Mouse (Mus musculus): ENCODE results near the gene Tmem179b. TPM values are rescaled to one million over a fixed set of nuclear protein-coding genes. Genes with fewer than 3 reads are reported as not detected.

Tmem179b gene
- polyA plus RNA-seq, 1 experiment from 2014 or later: 46.4 TPM

- H3K9ac ChIP-seq (ENCODE audit: low read depth, low read length): no peak overlapping the region
- H3K27me3 ChIP-seq (ENCODE audit: control insufficient read depth, insufficient read depth, low read length): no peaks in the 10 kb centered on the region
- no peak overlapping the region for H3K4me3 ChIP-seq (ENCODE audit: low read depth, low read length)
- DNase-seq (ENCODE audit: low spot score): no peak
- H3K27ac ChIP-seq (ENCODE audit: low read depth, low read length): no peak overlapping the region
- H3K9me3 ChIP-seq (ENCODE audit: control insufficient read depth, low read length): no peaks in the 10 kb centered on the region
- ATAC-seq (ENCODE audit: low FRiP score): no peak
- 95% methylated on average over 9 of the region's 9 CpGs for WGBS
- no peak overlapping the region for H3K4me2 ChIP-seq (replicated peaks; ENCODE audit: low read depth, low read length)
- no peaks in the 10 kb centered on the region for H3K4me1 ChIP-seq (replicated peaks; ENCODE audit: control insufficient read depth, insufficient read depth, low read length)
- peaks cover 42% of the 10 kb centered on the region for H3K36me3 ChIP-seq (ENCODE audit: control insufficient read depth, insufficient read depth, low read length)
Measured at GRCm38 (mm10) chr19:8765562-8765961, 8.7 kb downstream of the Tmem179b start.

- Histone ChIP-seq H3K4me2 (replicated peaks; ENCODE audit: low read depth, low read length) (no peak overlapping the region), H3K27ac (ENCODE audit: low read depth, low read length) (no peak overlapping the region), H3K9ac (ENCODE audit: low read depth, low read length) (no peak overlapping the region), H3K9me3 (ENCODE audit: control insufficient read depth, low read length) (no peaks in the 10 kb centered on the region), H3K27me3 (ENCODE audit: control insufficient read depth, insufficient read depth, low read length) (no peaks in the 10 kb centered on the region), H3K36me3 (ENCODE audit: control insufficient read depth, insufficient read depth, low read length) (peaks cover 35% of the 10 kb centered on the region), H3K4me3 (ENCODE audit: low read depth, low read length) (no peak overlapping the region), H3K4me1 (replicated peaks; ENCODE audit: control insufficient read depth, insufficient read depth, low read length) (peaks cover under 1% of the 10 kb centered on the region)
- WGBS: 95% methylated on average over 4 of the region's 4 CpGs
- DNase-seq (ENCODE audit: low spot score) (no peak), ATAC-seq (ENCODE audit: low FRiP score) (no peak)
Measured at GRCm38 (mm10) chr19:8763276-8763675, 11.0 kb downstream of the Tmem179b start.

GRCm38 (mm10) chr19:8760757-8761156 is 13.5 kb downstream of the Tmem179b start:
- peaks cover 4% of the 10 kb centered on the region for H3K4me1 ChIP-seq (replicated peaks; ENCODE audit: control insufficient read depth, insufficient read depth, low read length)
- no peak overlapping the region for H3K4me2 ChIP-seq (replicated peaks; ENCODE audit: low read depth, low read length)
- no peak overlapping the region for H3K9ac ChIP-seq (ENCODE audit: low read depth, low read length)
- peaks cover 21% of the 10 kb centered on the region for H3K36me3 ChIP-seq (ENCODE audit: control insufficient read depth, insufficient read depth, low read length)
- DNase-seq (ENCODE audit: low spot score) (no peak), ATAC-seq (ENCODE audit: low FRiP score) (no peak)
- H3K27me3 ChIP-seq (ENCODE audit: control insufficient read depth, insufficient read depth, low read length): no peaks in the 10 kb centered on the region
- H3K4me3 ChIP-seq (ENCODE audit: low read depth, low read length): no peak overlapping the region
- no peak overlapping the region for H3K27ac ChIP-seq (ENCODE audit: low read depth, low read length)
- no peaks in the 10 kb centered on the region for H3K9me3 ChIP-seq (ENCODE audit: control insufficient read depth, low read length)
- WGBS: 93% methylated on average over 2 of the region's 2 CpGs

GRCm38 (mm10) chr19:8758899-8759298 is 15.4 kb downstream of the Tmem179b start:
- no peak overlapping the region for H3K9ac ChIP-seq (ENCODE audit: low read depth, low read length)
- H3K36me3 ChIP-seq (ENCODE audit: control insufficient read depth, insufficient read depth, low read length): peaks cover 11% of the 10 kb centered on the region
- WGBS: 93% methylated on average over 2 of the region's 2 CpGs
- no peak overlapping the region for H3K4me2 ChIP-seq (replicated peaks; ENCODE audit: low read depth, low read length)
- no peaks in the 10 kb centered on the region for H3K9me3 ChIP-seq (ENCODE audit: control insufficient read depth, low read length)
- H3K4me3 ChIP-seq (ENCODE audit: low read depth, low read length): no peak overlapping the region
- H3K27me3 ChIP-seq (ENCODE audit: control insufficient read depth, insufficient read depth, low read length): no peaks in the 10 kb centered on the region
- peaks cover 4% of the 10 kb centered on the region for H3K4me1 ChIP-seq (replicated peaks; ENCODE audit: control insufficient read depth, insufficient read depth, low read length)
- H3K27ac ChIP-seq (ENCODE audit: low read depth, low read length): no peak overlapping the region
- no peak for ATAC-seq (ENCODE audit: low FRiP score)
- no peak for DNase-seq (ENCODE audit: low spot score)

- H3K27ac ChIP-seq (ENCODE audit: low read depth, low read length): peak overlapping the region; percentile 72; the same call in 1 of the 2 replicates
- peak overlapping the region; percentile 87 for H3K9ac ChIP-seq (ENCODE audit: low read depth, low read length)
- peak overlapping the region; percentile 84 for H3K4me3 ChIP-seq (ENCODE audit: low read depth, low read length)
- H3K4me2 ChIP-seq (replicated peaks; ENCODE audit: low read depth, low read length): peak overlapping the region; percentile 63
- peaks cover 4% of the 10 kb centered on the region for H3K4me1 ChIP-seq (replicated peaks; ENCODE audit: control insufficient read depth, insufficient read depth, low read length)
- no peaks in the 10 kb centered on the region for H3K27me3 ChIP-seq (ENCODE audit: control insufficient read depth, insufficient read depth, low read length)
- H3K36me3 ChIP-seq (ENCODE audit: control insufficient read depth, insufficient read depth, low read length): peaks cover 6% of the 10 kb centered on the region
- no peaks in the 10 kb centered on the region for H3K9me3 ChIP-seq (ENCODE audit: control insufficient read depth, low read length)
- 8% methylated on average over 14 of the region's 14 CpGs for WGBS
- peak; percentile 6; the same call in 1 of the 2 replicates for ATAC-seq (ENCODE audit: low FRiP score)
- no peak for DNase-seq (ENCODE audit: low spot score)
Measured at GRCm38 (mm10) chr19:8757471-8757998, 16.7 kb downstream of the Tmem179b start.

- H3K4me2 ChIP-seq (replicated peaks; ENCODE audit: low read depth, low read length): peak within 1 kb of the TSS; percentile 63
- no peaks in the 10 kb centered on the region for H3K9me3 ChIP-seq (ENCODE audit: control insufficient read depth, low read length)
- ATAC-seq (ENCODE audit: low FRiP score) (peak; percentile 93), DNase-seq (ENCODE audit: low spot score) (peak; percentile 98)
- WGBS: under 1% methylated on average over 75 of the region's 75 CpGs
- no peaks in the 10 kb centered on the region for H3K27me3 ChIP-seq (ENCODE audit: control insufficient read depth, insufficient read depth, low read length)
- peak within 1 kb of the TSS; percentile 72 for H3K27ac ChIP-seq (ENCODE audit: low read depth, low read length)
- peaks cover 6% of the 10 kb centered on the region for H3K36me3 ChIP-seq (ENCODE audit: control insufficient read depth, insufficient read depth, low read length)
- peak within 1 kb of the TSS; percentile 84 for H3K4me3 ChIP-seq (ENCODE audit: low read depth, low read length)
- peaks cover 4% of the 10 kb centered on the region for H3K4me1 ChIP-seq (replicated peaks; ENCODE audit: control insufficient read depth, insufficient read depth, low read length)
- H3K9ac ChIP-seq (ENCODE audit: low read depth, low read length): peak within 1 kb of the TSS; percentile 87
Measured at GRCm38 (mm10) chr19:8756635-8757387, 17.5 kb downstream of the Tmem179b start, which contains the start of gene Nxf1. Gene Nxf1 (plus strand): TSS chr19:8757073.

GRCm38 (mm10) chr19:8755652-8756051 is 18.6 kb downstream of the Tmem179b start:
- peaks cover 4% of the 10 kb centered on the region for H3K4me1 ChIP-seq (replicated peaks; ENCODE audit: control insufficient read depth, insufficient read depth, low read length)
- ATAC-seq (ENCODE audit: low FRiP score) (no peak), DNase-seq (ENCODE audit: low spot score) (no peak)
- H3K4me2 ChIP-seq (replicated peaks; ENCODE audit: low read depth, low read length): no peak overlapping the region
- no peak overlapping the region for H3K9ac ChIP-seq (ENCODE audit: low read depth, low read length)
- H3K4me3 ChIP-seq (ENCODE audit: low read depth, low read length): no peak overlapping the region
- no peak overlapping the region for H3K27ac ChIP-seq (ENCODE audit: low read depth, low read length)
- H3K36me3 ChIP-seq (ENCODE audit: control insufficient read depth, insufficient read depth, low read length): peaks cover 10% of the 10 kb centered on the region
- WGBS: 78% methylated on average over 3 of the region's 3 CpGs
- H3K9me3 ChIP-seq (ENCODE audit: control insufficient read depth, low read length): no peaks in the 10 kb centered on the region
- H3K27me3 ChIP-seq (ENCODE audit: control insufficient read depth, insufficient read depth, low read length): no peaks in the 10 kb centered on the region

- Histone ChIP-seq H3K27ac (ENCODE audit: low read depth, low read length) (no peak overlapping the region), H3K36me3 (ENCODE audit: control insufficient read depth, insufficient read depth, low read length) (peaks cover 10% of the 10 kb centered on the region), H3K4me3 (ENCODE audit: low read depth, low read length) (no peak overlapping the region), H3K27me3 (ENCODE audit: control insufficient read depth, insufficient read depth, low read length) (no peaks in the 10 kb centered on the region), H3K4me2 (replicated peaks; ENCODE audit: low read depth, low read length) (no peak overlapping the region), H3K9me3 (ENCODE audit: control insufficient read depth, low read length) (no peaks in the 10 kb centered on the region), H3K9ac (ENCODE audit: low read depth, low read length) (no peak overlapping the region), H3K4me1 (replicated peaks; ENCODE audit: control insufficient read depth, insufficient read depth, low read length) (0 out of 2 replicates have a peak, but pooled peaks cover 4% of the 10 kb centered on the region)
- DNase-seq (ENCODE audit: low spot score): no peak
- 76% methylated on average over 2 of the region's 2 CpGs for WGBS
- ATAC-seq (ENCODE audit: low FRiP score): no peak
Measured at GRCm38 (mm10) chr19:8747368-8747767, 26.9 kb downstream of the Tmem179b start.

- Histone ChIP-seq H3K4me1 (replicated peaks; ENCODE audit: control insufficient read depth, insufficient read depth, low read length) (0 out of 2 replicates have a peak, but pooled peaks cover 6% of the 10 kb centered on the region), H3K9ac (ENCODE audit: low read depth, low read length) (no peak overlapping the region), H3K4me2 (replicated peaks; ENCODE audit: low read depth, low read length) (no peak overlapping the region), H3K36me3 (ENCODE audit: control insufficient read depth, insufficient read depth, low read length) (peaks cover 7% of the 10 kb centered on the region), H3K27me3 (ENCODE audit: control insufficient read depth, insufficient read depth, low read length) (no peaks in the 10 kb centered on the region), H3K27ac (ENCODE audit: low read depth, low read length) (no peak overlapping the region), H3K9me3 (ENCODE audit: control insufficient read depth, low read length) (no peaks in the 10 kb centered on the region), H3K4me3 (ENCODE audit: low read depth, low read length) (no peak overlapping the region)
- ATAC-seq (ENCODE audit: low FRiP score) (no peak), DNase-seq (ENCODE audit: low spot score) (no peak)
- WGBS: 89% methylated on average over 1 of the region's 1 CpGs
Measured at GRCm38 (mm10) chr19:8745382-8745781, 28.9 kb downstream of the Tmem179b start.

Measured in hindbrain, embryonic 11.5 days (tissue).